Mouse (Mus musculus): Measurements from ENCODE around the gene BC005537. TPM values are rescaled to one million over a fixed set of nuclear protein-coding genes. Genes with fewer than 3 reads are reported as not detected.
"Not testable (repeated sequence)": the region's sequence is repeated elsewhere in the genome, so short reads cannot be mapped to it uniquely, and the experiment has no call there.

The BC005537 gene
- polyA plus RNA-seq, 1 experiment: 23.9 TPM

- no peak for DNase-seq (ENCODE audit: low read depth, low spot score)
- 15% methylated on average over 2 of the region's 2 CpGs for WGBS
Observed at GRCm38 (mm10) chr13:24832811-24833155, 31.3 kb downstream of the BC005537 start.

- WGBS: 88% methylated on average over 8 of the region's 8 CpGs
- DNase-seq (ENCODE audit: low read depth, low spot score): not testable (repeated sequence)
Observed at GRCm38 (mm10) chr13:24837765-24838164, 36.3 kb downstream of the BC005537 start.

GRCm38 (mm10) chr13:24839831-24840230 lies 38.4 kb downstream of the BC005537 start:
- WGBS: 47% methylated on average over 3 of the region's 3 CpGs
- DNase-seq (ENCODE audit: low read depth, low spot score): no peak

GRCm38 (mm10) chr13:24841702-24842101 lies 40.2 kb downstream of the BC005537 start:
- no peak for DNase-seq (ENCODE audit: low read depth, low spot score)
- 55% methylated on average over 3 of the region's 3 CpGs for WGBS

- no peak for DNase-seq (ENCODE audit: low read depth, low spot score)
- WGBS: 18% methylated on average over 40 of the region's 40 CpGs
Observed at GRCm38 (mm10) chr13:24844983-24845955, 43.8 kb downstream of the BC005537 start, which contains the start of gene D130043K22Rik. TSS of gene D130043K22Rik (plus strand) at chr13:24845135.

- WGBS: 29% methylated on average over 4 of the region's 4 CpGs
- DNase-seq (ENCODE audit: low read depth, low spot score): no peak
Observed at GRCm38 (mm10) chr13:24849318-24849717, 47.9 kb downstream of the BC005537 start.

GRCm38 (mm10) chr13:24851989-24852388 lies 50.5 kb downstream of the BC005537 start:
- no peak for DNase-seq (ENCODE audit: low read depth, low spot score)
- WGBS: 34% methylated on average over 2 of the region's 2 CpGs

- DNase-seq (ENCODE audit: low read depth, low spot score): no peak
- 41% methylated on average over 3 of the region's 3 CpGs for WGBS
Observed at GRCm38 (mm10) chr13:24852570-24852969, 51.1 kb downstream of the BC005537 start.

- DNase-seq (ENCODE audit: low read depth, low spot score): no peak
Observed at GRCm38 (mm10) chr13:24859115-24859514, 57.7 kb downstream of the BC005537 start.

GRCm38 (mm10) chr13:24861084-24861483 lies 59.6 kb downstream of the BC005537 start:
- no peak for DNase-seq (ENCODE audit: low read depth, low spot score)
- WGBS: 30% methylated on average over 12 of the region's 12 CpGs

GRCm38 (mm10) chr13:24862021-24862420 lies 60.6 kb downstream of the BC005537 start:
- no peak for DNase-seq (ENCODE audit: low read depth, low spot score)
- WGBS: 17% methylated on average over 7 of the region's 7 CpGs

- DNase-seq (ENCODE audit: low read depth, low spot score): peak; percentile 78
- WGBS: 48% methylated on average over 7 of the region's 7 CpGs
Observed at GRCm38 (mm10) chr13:24862520-24862919, 61.1 kb downstream of the BC005537 start.

Other genes with a start within 250 kb of the BC005537 start
- 2.7 and 3.5 TPM in 2 replicates for gene Ripor2, start 219.5 kb upstream of the BC005537 start, polyA plus RNA-seq (2012; rRNA removed)
- gene Armh2, start 60.4 kb upstream of the BC005537 start, polyA plus RNA-seq (2012; rRNA removed): not detected in 2 replicates
- gene Gmnn, start 39.7 kb upstream of the BC005537 start, polyA plus RNA-seq (2012; rRNA removed): 5.9 and 9.1 TPM in 2 replicates
- 57.4 and 65.0 TPM in 2 replicates for gene Acot13, start 29.9 kb downstream of the BC005537 start, polyA plus RNA-seq (2012; rRNA removed)
- 15.8 and 25.5 TPM in 2 replicates for gene Tdp2, start 30.0 kb downstream of the BC005537 start, polyA plus RNA-seq (2012; rRNA removed)
- gene D130043K22Rik, start 43.5 kb downstream of the BC005537 start, polyA plus RNA-seq (2012; rRNA removed): 1.6 and 3.6 TPM in 2 replicates
- gene Aldh5a1, start 136.0 kb downstream of the BC005537 start, polyA plus RNA-seq (2012; rRNA removed): 3.4 and 5.3 TPM in 2 replicates
- gene Gpld1, start 141.5 kb downstream of the BC005537 start, polyA plus RNA-seq (2012; rRNA removed): 3.2 and 4.4 TPM in 2 replicates
- 11.0 and 22.5 TPM in 2 replicates for gene Mrs2, start 218.7 kb downstream of the BC005537 start, polyA plus RNA-seq (2012; rRNA removed)

All from large intestine, adult 2 months (tissue).